Mouse (Mus musculus): Measurements from ENCODE around the gene Zfp759.
"Not testable (repeated sequence)": the region's sequence is repeated elsewhere in the genome, so short reads cannot be mapped to it uniquely, and the experiment has no call there.

Zfp759 gene

GRCm38 (mm10) chr13:67121360-67121759 lies at the start of gene Zfp759:
TSS of gene Zfp759 (plus strand) at chr13:67121660.
- not testable (repeated sequence) for DNase-seq (ENCODE audit: low spot score in 2 of 2)

DNA sequence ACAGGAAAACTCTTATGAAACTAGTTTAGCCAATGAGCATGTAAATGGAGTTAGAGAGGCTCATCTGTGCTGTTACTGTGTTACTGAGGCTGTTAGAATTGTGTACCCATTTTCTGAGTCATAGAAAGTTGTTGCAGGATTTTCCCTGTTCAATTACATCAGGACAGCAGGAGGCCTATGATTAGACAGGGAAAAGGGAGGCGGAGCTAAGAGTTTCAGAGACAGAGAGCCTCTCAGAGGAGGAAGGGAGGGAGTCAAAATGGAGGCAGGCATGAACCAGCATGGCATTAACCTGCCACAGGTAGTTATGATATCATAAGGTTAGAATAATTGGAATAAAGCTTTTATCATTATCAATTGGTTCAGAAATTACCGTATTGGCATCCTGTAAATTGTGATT lies 48.7 kb upstream of the Zfp759 start:
- DNase-seq (ENCODE audit: low spot score in 2 of 2): no peak

GRCm38 (mm10) chr13:67077244-67077643 lies 44.2 kb upstream of the Zfp759 start:
- DNase-seq (ENCODE audit: low spot score in 2 of 2): no peak

- peak; percentile 56 to 70 for DNase-seq (ENCODE audit: low spot score in 2 of 2)
Observed at GRCm38 (mm10) chr13:67081142-67081713, 40.2 kb upstream of the Zfp759 start.

DNA sequence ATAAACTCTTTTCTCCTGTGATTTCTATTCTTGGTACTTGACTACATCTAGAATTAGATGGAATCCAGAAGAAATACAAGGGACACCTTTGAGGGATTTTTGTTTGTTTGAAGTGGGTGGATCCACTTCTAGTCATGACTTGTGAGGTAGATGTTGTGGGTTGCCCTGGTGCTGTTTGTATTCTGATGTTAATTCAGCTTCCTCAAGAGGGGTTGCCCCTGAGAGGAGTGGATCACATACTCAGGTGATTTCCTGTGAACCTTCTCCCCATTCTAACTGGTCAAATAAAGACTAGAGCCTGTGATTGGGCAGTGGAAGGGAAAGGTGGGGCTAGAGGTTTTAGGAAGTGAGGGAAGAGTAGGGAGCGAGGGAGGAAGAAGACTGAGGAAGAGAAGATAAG lies 39.5 kb upstream of the Zfp759 start:
- no peak for DNase-seq (ENCODE audit: low spot score in 2 of 2)

GRCm38 (mm10) chr13:67090154-67090553 lies 31.3 kb upstream of the Zfp759 start:
- DNase-seq (ENCODE audit: low spot score in 2 of 2): no peak

DNA sequence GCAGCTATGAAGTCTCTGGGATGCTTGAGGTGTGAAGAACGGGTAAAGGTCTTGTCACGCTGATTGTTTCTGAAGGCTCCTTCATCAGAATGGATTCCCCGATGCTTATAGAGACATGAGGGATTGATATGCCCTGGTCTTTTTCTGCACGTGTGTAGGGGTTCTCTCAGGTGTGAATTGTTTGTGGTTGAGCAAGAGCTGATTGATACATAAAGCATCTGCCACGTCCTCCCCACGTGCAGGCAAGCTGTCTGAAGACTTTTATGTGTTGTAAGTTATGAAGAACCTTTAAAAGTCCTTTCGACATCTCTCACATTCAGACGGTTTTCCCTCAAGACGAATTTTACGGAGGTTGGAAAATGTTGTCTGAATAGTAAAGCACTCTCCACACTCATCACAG lies 23.6 kb upstream of the Zfp759 start, which contains the start of gene Zfp708:
Gene Zfp708 (minus strand): TSS at position 101 of the 400 bp plus-strand sequence.
- no peak for DNase-seq (ENCODE audit: low spot score in 2 of 2)

GRCm38 (mm10) chr13:67107681-67108080 lies 13.8 kb upstream of the Zfp759 start:
- no peak for DNase-seq (ENCODE audit: low spot score in 2 of 2)

DNA sequence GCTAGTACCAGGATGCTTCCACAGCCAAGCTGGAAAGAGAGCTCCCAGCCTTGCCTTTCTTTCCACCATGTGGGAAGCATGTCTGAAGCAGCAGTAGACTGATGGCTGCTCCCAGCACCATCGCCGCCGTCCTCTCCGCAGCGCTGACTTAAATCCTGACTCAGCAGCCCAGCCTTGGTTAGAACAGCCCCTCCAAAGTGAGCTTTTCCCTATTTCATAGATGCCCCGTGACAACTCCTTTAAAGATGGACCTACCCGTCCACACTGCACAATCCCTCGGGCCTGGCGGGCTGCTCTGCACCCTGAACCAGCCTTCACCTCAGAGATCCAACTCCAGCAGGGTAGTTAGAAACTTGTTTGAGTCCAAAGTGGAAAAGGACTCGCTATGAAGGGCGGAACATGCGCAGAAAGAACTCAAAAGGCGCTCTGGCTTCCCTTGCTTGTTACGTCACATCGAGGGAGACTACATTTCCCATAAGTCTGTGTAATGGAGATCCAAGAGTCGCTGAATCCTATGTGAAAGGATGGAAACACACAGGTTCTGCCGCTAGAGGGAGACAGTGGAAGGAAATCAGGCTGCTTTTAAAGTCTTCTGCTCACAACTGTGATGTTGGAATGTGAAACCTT lies 13.2 kb upstream of the Zfp759 start, which contains the start of gene Gm28557:
Gene Gm28557 (minus strand): TSS at position 411 of the 627 bp plus-strand sequence.
- DNase-seq (ENCODE audit: low spot score in 2 of 2): peak; percentile 87 to 91

DNA sequence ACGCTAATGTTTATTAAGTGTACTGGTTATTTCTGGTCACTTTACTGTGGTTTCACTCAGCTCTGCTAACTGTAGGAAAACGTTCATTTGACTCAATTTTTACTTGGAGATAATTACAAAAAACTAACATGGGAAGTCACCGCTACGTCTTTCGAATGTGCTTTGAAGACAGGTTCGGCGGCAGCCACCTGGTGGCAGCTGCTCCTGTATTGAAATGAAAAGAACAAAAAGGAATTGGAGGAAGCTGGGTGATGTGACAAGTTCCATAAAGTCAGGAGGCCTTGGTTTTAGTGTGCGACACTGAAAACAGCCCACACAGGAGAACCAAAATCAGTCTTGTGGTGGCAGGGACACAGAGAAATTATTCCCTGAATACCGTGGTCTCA lies 12.6 kb upstream of the Zfp759 start:
- peak in 1 of 2 experiments; percentile 35 for DNase-seq (ENCODE audit: low spot score in 2 of 2)

GRCm38 (mm10) chr13:67112096-67112495 lies 9.4 kb upstream of the Zfp759 start:
- DNase-seq (ENCODE audit: low spot score in 2 of 2): no peak

- DNase-seq (ENCODE audit: low spot score in 2 of 2): no peak
Observed at GRCm38 (mm10) chr13:67113287-67113686, 8.2 kb upstream of the Zfp759 start.

- DNase-seq (ENCODE audit: low spot score in 2 of 2): not testable (repeated sequence)
Observed at GRCm38 (mm10) chr13:67116163-67116562, 5.3 kb upstream of the Zfp759 start, which contains the start of gene Rslcan18. TSS of gene Rslcan18 (minus strand) at chr13:67116263.

DNA sequence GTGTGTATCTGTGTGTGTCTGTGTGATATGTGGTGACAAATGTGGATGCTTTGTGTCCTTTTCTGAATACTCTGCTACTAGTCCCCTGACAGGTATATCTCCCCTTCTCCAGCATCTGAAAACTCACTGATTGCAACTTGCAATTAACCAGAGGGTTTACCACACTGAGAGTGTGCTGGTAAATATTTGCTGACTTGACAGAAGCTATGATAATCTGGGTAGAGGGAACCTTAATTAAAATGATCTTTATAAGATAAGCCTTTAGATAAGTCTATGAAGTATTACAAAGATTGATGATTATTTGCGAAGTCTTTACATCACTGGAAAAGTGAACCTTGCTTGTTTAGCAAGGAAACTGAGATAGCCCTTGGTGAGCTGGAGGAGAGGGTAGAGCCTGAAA lies 3.0 kb downstream of the Zfp759 start:
- no peak for DNase-seq (ENCODE audit: low spot score in 2 of 2)

- not testable (repeated sequence) for DNase-seq (ENCODE audit: low spot score in 2 of 2)
Observed at GRCm38 (mm10) chr13:67127507-67127906, 6.0 kb downstream of the Zfp759 start.

GRCm38 (mm10) chr13:67128038-67128721 lies 6.7 kb downstream of the Zfp759 start:
- DNase-seq (ENCODE audit: low spot score in 2 of 2): peak; percentile 57 to 75

- not testable (repeated sequence) for DNase-seq (ENCODE audit: low spot score in 2 of 2)
Observed at GRCm38 (mm10) chr13:67166122-67166521, 44.7 kb downstream of the Zfp759 start.

DNA sequence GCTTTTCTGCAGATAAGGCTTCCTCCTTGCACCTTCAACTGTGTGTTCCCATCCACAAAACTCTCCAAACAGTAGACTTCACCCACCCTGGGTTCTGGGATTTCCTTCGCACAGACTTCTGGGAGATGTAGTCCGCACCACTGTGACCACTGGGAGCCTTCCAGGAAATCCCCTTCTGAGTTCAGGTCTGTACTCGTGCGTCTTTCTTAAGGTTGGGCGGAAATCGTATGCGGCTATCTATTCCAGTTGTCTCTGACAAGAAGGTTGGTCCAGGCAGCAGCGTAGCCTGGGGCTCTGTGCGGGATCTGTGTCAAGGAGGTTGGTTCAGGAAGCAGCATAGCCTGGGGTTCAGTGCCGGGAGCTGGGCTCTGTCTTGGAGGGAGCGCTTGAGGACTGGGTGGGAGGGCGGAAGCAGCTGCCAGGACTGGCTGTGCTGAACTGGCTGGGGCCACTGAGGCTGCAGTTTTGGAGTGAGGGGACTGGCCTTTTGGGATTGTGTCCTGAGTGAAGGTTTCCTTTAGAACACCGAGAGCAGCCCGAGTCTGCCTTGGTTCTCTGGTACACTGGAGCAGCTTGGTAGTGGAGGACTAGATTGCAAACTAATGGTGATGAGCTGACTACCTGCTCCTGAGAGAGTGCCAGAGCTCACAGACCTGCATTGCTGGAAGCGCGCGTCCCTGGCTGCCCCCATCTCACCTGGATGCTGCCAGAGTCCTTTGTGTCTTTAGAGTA lies 51.7 kb downstream of the Zfp759 start, which contains the start of gene Rsl1:
Gene Rsl1 (plus strand): TSS at position 192 of the 732 bp plus-strand sequence.
- peak; percentile 57 to 69 for DNase-seq (ENCODE audit: low spot score in 2 of 2)

DNA sequence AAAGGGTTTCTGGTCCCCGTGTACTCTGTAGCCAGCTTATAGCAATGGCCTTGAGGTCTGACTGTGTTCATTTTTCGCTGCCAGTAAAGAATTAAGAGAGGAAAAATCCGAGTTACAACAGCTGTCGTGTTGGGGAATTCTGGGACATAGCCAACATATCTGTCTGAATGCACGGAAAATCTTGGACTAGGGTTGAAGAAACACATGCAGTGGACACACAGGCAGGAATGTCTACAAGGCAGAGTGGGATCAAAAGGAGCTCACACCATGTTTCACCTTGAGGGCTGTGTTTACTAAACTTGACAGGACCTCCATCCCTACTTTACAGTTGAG lies 52.2 kb downstream of the Zfp759 start:
- DNase-seq (ENCODE audit: low spot score in 2 of 2): no peak

All from spleen, postnatal 4 days (tissue).